Mouse (Mus musculus) ES-Bruce4 (cell line): ENCODE results near the gene Kxd1.

Experiments used
- CTCF ChIP-seq: IDR thresholded peaks from one replicate; pipeline ENCODE4 v1.8.1; 2011; ENCODE audit warnings: low read depth, low read length
- EP300 ChIP-seq: IDR thresholded peaks from 2 replicates; pipeline ENCODE4 v1.6.1; 2011; ENCODE audit warnings: low read depth, low read length; ENCODE audit not compliant: insufficient read depth
- POLR2A ChIP-seq: IDR thresholded peaks from one replicate; pipeline ENCODE4 v1.8.1; 2011; ENCODE audit warnings: low read length; ENCODE audit not compliant: insufficient read depth

DNA sequence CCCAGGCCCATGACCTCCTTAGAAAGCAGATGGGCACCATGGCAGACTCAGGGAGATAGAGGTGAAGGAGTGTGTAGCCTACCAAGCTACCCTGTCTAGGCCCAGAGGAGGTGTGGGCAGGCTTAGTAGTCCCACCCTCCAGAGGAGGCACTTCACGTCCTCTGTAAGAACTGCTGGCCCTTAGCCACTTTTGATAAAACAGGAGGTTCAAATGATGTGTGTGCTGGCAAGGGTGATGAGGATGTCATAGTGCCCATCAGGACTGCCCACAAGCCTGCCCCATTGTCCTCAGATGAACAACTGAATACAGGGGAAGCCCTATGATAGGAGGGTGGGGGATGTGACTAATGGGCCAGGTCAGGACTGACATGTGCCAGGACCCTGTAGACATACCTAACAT is 25.1 kb upstream of the Kxd1 start:
- TF ChIP-seq CTCF, result no peak
- TF ChIP-seq POLR2A, result no peak
- no peak for TF ChIP-seq EP300
